Mouse (Mus musculus): ENCODE data around the gene Gsn. TPM values are rescaled to one million over a fixed set of nuclear protein-coding genes. Genes with fewer than 3 reads are reported as not detected.

Gene Gsn
- total RNA-seq, 1 experiment from 2014 or later: 8.9 TPM

DNA sequence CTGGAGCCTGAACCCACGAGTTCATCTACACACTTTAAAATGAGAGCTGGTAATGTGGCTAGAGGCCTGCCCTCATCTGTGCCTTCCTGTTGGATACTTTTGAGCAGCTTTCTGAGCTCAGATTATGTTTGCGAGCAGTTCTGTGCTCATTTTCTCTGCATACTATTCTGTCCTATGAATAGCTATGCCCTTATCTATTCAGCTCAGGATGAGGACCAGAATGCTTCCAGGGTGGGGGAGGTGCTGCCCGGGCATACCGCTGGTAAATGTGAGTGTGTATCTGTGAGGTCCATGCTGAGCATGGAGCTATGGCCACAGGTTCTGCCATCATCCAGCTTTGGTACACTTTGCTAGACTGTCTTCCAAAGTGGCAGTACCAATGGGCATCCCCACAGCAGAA lies 61.4 kb downstream of the Gsn start:
- peak; percentile 39; the same call in 1 of the 2 replicates for ATAC-seq (replicated peaks; ENCODE audit: low read depth, poor library complexity, severe bottlenecking)

DNA sequence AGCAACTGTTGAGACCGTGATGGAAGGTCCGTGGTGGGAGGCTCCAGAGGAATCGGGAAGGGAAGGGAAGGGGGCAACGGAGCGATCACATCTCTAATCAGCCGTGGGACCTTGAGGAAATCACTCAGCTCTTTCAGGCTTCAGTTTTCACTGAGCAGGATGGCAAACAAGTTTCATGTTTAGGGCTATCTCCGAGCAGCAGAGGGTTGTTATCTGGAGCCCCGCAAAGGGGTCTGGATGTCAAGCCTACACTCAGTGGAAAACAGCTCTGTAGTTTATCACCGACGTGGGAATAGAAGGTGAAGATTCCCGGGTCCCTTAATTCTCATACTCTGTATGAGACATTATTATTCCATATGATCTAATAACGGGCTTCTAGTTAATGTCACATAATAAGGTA lies 62.2 kb downstream of the Gsn start:
- no peak for ATAC-seq (replicated peaks; ENCODE audit: low read depth, poor library complexity, severe bottlenecking)

DNA sequence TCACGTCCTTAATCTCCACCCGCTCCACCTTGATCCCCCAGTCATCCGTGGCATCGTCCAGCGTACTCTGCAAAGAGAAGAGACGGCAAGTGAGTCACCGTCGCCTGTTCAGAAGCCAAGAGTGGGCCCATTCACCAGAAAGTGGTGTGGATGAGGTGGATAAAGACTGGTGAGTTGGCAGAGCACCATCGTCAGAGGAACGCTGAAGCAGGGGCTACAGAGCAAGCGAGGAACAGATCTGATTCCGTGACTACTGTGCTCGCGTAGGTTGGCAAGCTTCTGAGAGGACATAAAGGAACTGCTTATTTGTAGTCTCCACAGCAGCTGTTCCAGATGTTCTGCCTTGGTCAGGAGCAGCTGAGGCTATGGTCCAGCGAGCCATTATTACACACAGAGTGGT lies 64.2 kb downstream of the Gsn start:
- ATAC-seq (replicated peaks; ENCODE audit: low read depth, poor library complexity, severe bottlenecking): no peak

DNA sequence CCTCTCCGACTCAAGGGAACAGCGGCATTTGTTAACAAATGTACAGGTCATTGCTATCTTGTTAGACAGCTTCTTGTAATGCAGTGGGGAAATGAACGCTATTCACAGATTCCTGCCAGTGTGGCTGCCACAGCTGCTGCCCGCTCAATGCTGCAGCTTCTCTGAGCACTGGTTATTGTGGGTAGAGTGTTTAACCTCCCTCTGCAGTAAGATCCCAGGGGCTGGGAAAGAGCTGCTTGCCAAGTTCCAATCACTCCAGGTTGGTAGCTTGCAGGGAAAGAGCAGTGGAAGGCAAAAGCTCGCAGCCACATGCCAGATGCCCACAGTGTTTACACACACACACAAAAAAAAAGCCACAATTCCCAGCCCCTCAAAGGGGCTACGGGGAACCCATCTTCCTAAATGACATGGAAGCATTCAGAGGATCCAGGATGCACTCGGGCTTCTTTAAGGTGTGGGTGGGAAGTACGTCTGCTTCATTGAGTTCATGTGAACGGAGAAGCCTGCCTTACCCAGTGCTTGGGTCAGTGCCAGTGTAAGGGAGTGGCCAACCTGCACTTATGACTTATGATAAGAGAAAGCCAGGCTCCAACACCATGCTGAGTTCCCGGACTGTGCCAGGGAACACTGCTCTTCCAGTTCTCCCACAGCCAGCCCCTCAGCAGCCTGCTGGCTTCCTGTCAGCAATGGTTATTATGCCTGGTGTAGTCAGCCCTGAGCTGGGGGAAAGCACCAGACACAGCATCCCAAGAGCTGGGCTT lies 66.4 kb downstream of the Gsn start:
- ATAC-seq (replicated peaks; ENCODE audit: low read depth, poor library complexity, severe bottlenecking): no peak

DNA sequence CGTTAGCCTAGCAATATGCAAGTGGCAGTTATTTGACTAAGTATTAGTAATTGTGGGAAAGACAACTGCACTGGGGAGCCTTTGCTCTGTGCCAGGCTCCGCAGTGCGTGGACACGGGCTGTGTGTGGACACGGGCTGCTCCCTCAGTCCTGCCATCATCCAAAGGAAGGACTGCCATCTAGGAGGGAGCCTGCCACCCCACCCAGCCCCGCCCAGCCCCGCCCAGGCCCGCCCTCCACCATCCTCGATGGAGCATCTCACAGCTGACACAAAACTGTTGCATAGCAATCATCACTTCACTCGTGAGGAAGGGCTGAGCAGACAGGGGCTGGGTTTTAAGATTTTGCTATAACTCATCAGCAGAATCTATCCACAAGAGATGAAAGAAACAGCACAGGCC lies 69.8 kb downstream of the Gsn start:
- no peak for ATAC-seq (replicated peaks; ENCODE audit: low read depth, poor library complexity, severe bottlenecking)

DNA sequence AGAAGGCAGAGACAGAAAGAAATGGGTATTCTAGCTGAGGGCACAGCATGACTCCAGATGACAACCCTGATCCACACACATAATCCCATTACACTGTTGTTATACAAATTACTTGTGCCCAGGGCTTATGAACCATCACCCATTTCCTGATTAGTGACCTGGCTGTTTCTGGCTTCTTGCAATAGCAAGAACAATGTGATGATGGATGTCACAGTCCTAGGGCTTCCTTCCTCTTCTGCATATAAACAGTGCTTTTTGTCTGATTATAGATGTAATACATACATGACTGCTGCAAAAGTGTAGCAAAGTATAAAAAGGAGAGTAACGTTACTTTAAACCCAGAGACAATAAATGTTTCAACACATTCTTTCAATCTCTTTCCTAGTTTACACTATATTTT lies 70.8 kb downstream of the Gsn start:
- ATAC-seq (replicated peaks; ENCODE audit: low read depth, poor library complexity, severe bottlenecking): 0 out of 2 replicates have a peak, but pooled peaks have one; percentile 13

DNA sequence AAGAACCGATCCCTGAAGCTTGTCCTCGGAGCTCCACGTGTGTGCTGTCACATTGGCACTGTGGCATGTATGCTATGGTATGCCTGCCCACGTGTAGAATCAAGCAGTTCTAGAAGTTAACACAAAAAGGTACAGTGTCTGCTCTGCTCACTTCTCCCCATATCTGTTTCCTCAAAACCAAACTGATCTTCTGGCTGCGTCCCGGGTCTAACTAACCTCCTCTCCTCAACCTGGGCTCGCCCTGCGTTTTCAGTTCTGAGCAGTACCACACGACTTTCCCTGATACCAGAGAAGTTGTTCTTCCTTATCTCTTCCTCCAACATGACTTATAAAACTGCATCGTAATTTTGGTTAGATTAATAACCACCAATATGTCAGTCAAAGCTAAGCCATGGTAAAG lies 71.4 kb downstream of the Gsn start:
- ATAC-seq (replicated peaks; ENCODE audit: low read depth, poor library complexity, severe bottlenecking): peak; percentile 88

DNA sequence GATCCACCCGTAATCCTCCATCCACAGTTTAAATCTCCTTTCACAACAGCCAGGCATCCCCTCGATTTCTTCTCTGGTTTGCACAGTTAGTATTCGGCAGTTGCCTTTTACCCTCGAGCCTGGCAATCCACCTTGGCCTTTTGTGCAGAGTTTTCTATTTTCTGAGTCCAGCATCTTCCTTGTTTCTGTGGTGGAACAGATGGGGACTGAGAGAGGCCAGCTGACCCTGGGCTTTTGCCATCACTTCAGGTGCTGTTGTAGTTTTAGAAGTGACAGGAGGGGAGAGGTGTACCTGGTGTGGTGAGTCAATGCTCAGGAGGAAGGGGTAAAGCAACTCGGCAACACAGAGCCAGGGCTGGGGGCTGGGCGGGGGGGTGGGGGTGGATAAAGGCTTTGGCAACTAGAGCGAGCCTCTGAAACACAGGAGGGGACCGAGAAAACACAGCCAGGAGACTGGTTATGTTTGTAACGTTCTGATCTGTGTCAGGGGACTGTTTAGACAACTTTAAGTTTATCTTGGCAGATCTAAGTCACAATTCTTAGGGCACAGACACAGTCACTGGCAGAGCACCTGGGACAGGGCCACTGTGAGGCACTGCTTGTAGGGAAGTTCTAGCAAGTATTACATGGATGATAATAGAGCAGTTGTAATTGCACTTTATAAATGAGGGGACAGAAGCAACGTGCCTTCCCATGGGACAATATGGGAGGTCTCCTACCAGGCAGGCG lies 72.0 kb downstream of the Gsn start:
- no peak; the same call in 1 of the 2 replicates for ATAC-seq (replicated peaks; ENCODE audit: low read depth, poor library complexity, severe bottlenecking)

DNA sequence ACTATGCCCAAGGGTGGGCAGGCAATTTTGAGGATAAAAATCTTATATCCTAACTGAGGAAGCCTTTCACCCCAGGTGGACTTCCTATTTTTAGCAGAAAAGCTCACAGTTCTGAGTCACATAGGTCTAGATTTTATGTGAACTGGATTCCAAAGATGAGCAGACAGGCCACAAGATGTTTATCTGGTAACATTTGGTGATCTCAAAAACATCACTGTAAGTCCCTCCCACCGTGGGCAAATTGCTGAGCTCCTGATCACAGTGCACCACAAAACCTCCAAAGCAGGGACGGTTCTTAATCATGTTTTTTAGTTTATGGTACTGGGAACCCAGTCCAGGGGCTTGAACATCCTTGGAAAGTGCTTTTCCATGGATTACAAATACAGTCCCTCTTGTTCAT lies 72.9 kb downstream of the Gsn start:
- ATAC-seq (replicated peaks; ENCODE audit: low read depth, poor library complexity, severe bottlenecking): no peak

DNA sequence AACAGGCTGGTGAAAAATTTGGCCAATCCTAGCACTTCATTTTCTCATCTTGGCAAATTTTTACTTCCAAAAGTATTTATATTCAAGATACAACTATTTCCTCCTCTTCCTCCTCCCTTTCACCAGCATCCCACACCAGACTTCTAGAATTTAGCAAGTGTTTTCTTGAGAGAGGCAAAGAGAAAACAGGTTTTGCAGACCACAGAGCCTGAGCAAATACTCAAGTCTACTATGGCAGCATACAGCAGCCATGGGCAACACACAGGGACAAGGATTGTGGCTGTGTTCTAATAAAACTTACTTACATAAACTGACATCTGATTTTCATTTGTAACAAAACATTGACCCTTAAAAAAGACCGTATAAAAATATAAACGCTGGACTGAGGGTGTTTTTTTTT lies 75.0 kb downstream of the Gsn start:
- ATAC-seq (replicated peaks; ENCODE audit: low read depth, poor library complexity, severe bottlenecking): no peak

DNA sequence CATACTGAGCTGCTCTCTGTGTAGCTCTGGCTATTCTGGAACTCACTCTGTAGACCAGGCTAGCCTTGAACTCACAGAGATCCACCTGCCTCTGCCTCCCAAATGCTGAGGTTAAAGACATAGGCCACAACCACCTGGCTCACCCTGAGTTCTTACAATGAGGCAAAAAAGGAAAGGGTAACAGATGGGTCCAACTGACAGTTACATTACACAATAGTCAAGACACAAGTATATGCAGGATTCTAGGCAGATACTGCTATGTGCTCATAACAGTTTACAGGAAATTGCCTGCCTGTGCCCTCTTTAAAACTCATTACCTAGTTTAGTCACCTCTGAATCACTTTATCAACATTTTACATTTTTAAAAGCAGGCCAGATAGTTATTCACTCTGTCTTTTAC lies 77.5 kb downstream of the Gsn start:
- no peak for ATAC-seq (replicated peaks; ENCODE audit: low read depth, poor library complexity, severe bottlenecking)

DNA sequence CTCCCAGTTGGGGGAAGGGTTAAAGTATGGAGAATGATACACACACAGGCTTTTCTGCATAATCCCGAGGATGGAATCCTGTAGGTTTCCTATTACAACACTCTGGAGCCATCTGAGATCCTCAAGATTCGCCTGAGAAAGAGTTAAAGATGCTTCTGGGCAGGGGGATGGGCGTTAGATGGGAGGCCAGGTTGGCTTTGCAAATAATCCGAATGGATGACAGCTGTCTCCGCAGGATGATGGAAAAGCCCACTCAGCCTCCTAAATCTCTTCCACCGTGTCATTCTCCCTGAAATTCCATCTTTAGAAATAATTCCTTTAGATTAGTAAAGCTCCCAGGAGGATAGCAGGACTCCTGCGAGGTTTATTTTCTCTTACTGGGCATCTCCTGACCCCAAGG lies 79.4 kb downstream of the Gsn start:
- no peak for ATAC-seq (replicated peaks; ENCODE audit: low read depth, poor library complexity, severe bottlenecking)

DNA sequence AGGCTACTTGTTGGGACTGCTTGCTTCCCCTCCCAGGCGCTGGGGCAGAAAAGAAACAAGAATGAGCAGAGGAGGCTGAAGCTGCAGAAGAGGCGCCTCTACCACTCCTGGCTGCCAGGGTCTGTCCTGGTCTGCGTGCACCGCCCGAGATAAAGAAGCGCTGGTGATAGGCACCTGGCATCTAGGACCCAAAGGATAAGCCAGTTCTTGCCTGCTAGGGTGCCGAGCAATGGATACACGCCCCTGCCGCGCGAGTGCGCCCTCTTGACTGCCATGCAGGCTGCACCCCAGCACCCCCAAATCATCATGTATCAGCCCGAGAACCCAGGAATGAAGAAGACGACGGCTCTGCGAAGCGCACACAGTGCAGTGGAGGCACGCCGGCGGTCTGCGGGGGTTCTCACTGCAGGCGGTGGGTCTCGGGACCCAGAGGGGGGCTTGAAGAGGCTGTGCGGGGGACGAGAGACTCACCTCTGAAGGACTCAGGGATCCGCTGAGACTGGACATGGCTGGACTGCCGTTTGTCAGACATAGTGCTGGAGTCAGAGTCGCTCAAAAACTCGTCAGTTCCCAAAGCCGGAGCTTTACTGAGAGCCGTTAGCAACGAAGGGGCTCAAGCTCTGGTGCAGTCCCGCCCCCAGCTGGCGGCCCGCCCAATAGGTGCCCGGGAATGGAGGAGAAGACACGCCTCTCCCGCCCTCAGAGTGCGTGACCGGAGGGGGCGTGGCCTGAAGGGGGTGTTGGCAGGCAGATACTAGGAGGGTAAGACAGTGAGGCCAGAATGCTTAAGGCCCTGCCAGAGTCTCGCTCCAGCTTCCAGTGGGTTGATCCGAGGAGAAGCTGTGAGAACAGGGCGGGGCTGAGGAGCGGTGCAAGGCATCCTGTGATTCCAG lies 80.5 kb downstream of the Gsn start, which contains the start of gene Stom:
Stom (minus strand) TSS at position 589 of the 893 bp plus-strand sequence.
- peak; percentile 92 for ATAC-seq (replicated peaks; ENCODE audit: low read depth, poor library complexity, severe bottlenecking)

DNA sequence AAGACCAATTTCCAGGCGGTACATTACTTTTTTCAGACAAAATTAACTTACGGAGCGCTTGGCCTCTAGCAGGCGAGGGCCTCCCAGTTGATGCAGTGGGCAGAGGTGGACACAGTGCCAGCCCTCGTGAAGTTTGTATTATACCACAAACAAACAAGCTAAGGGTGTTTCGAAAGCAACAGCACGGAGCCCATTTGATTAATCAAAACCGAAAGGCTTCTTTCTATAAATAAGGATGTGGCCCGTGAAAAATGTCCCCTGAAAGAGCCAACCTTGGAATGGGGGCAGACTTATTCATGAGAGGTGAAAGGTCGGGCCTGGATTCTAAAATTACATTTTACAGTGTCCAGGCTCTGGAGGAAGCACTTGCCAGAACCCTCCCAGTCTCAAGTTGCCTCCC lies 81.2 kb downstream of the Gsn start:
- no peak for ATAC-seq (replicated peaks; ENCODE audit: low read depth, poor library complexity, severe bottlenecking)

DNA sequence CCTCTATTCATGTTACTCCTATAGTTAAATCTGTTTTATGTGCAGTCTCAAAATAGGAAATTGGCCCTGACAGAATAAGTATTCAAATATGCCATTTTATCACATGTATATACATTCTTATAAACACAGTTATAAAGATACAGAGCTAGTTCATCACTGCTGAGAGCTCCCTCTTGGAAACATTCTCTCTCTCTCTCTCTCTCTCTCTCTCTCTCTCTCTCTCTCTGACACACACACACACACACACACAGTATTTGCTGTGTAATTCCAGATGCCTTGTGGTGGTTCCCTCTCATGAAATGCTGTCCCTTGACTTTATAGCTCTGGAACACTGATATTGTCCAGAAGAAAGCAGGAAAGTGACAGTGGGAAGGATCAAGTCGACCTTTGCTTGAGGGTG lies 81.9 kb downstream of the Gsn start:
- no peak for ATAC-seq (replicated peaks; ENCODE audit: low read depth, poor library complexity, severe bottlenecking)

DNA sequence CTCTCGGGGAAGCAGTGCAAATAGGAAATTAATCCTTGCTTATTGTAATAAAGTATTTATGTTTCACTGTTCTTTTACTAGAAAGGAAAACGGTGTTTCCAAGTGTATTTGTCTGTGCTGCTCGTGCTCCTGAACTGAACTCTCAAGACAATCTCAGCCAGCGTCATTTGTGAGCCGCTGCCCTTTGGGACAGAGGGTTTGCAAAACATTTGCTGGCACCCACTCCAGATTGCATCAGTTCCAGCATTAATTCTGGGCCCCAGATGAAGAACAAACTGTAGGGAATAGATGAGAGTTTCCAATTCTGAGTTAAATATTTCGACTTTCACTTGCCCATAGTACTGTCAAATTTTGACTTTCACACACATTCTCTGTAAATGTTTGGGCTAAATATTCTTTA lies 82.5 kb downstream of the Gsn start:
- ATAC-seq (replicated peaks; ENCODE audit: low read depth, poor library complexity, severe bottlenecking): no peak

DNA sequence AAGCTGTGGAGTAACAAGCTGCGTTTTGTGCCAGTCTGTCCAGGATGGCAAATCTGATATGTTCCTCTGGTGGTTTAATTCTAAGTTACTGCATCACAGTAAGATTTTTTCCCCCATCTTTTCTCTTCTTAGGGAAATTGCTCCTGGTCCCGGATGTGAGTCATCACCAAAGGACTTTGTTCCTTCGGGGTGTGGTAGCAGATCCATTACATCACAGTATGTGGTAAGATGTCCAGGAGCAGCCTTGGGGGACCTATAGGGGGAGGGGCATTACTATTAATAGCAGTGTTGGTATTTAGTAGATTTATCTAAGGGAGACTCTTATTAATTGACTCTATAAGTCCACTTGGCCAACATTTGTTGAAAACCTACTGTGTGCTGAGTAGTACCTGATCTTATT lies 86.4 kb downstream of the Gsn start:
- no peak for ATAC-seq (replicated peaks; ENCODE audit: low read depth, poor library complexity, severe bottlenecking)

DNA sequence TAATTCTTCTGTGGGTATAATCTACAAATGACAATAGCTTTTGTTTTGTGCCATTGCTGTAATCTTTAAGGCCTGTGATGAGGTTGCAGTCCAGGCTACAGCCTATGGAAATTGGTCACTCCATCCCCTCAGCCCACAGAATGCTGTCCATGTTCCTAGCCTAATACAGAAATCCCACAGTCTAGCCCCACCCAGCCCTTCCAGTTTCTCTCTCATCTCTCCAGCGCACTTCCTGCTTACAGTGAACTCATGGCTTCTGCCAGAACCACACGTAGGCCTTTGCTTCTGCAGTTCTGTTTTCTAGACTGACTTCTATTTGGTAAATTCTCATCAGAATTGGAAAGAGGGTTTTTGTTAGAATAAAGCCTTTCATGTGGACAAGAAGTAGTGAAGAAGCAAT lies 89.8 kb downstream of the Gsn start:
- ATAC-seq (replicated peaks; ENCODE audit: low read depth, poor library complexity, severe bottlenecking): peak; percentile 54

DNA sequence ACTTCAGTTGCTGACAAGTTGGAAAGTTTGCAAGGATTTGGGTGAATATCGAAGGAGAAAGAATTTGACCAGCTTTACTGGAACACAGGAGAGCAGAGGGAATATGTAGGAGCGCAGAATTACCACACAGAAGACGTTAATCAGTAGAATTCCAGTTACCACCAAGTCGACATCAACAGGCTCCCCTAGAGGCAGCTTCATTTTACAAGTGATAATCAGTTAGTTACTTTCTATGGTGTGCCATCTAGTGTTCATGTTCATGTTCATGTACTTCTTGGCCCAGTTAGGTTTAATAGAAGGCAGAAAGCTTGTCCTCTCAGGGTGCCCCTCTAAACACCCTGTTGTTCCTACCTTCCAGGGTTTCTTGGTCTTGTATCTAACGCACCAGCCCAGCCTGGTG lies 93.0 kb downstream of the Gsn start:
- peak; percentile 86 for ATAC-seq (replicated peaks; ENCODE audit: low read depth, poor library complexity, severe bottlenecking)
